Comparison of ENCODE assay signal across 19 mouse cellular contexts in genomic region chr3:152116140-152116539, GRCm38 (mm10). TPM values are rescaled to one million over a fixed set of nuclear protein-coding genes. Genes with fewer than 3 reads are reported as not detected.
"Had no signal": no experiment of that assay in that cellular context is flagged by ENCODE, and none has a peak within 500 bp of the region (broad histone marks: within the 10 kb centered on the region; RNA-seq: fewer than 3 reads in every experiment).

No protein-coding gene starts in this region.

- H3K27me3 ChIP-seq: lung, embryonic 15.5 days; midbrain, embryonic 12.5 days; neural tube, embryonic 13.5 days; neural tube, embryonic 15.5 days; stomach, embryonic 15.5 days had no signal

- ATAC-seq: liver, embryonic 12.5 days; midbrain, embryonic 16.5 days had no signal

- H3K36me3 ChIP-seq: liver, embryonic 12.5 days; lung, embryonic 15.5 days; midbrain, embryonic 10.5 days; midbrain, embryonic 12.5 days; neural tube, embryonic 13.5 days; neural tube, embryonic 15.5 days; stomach, embryonic 15.5 days had no signal

- H3K4me2 ChIP-seq: lung, embryonic 15.5 days; midbrain, embryonic 12.5 days; neural tube, embryonic 13.5 days; neural tube, embryonic 15.5 days; stomach, embryonic 15.5 days had no signal

- H3K9me3 ChIP-seq: liver, embryonic 12.5 days; lung, embryonic 15.5 days; midbrain, embryonic 10.5 days; midbrain, embryonic 12.5 days; neural tube, embryonic 13.5 days; neural tube, embryonic 15.5 days; stomach, embryonic 15.5 days had no signal

- H3K4me1 ChIP-seq: neural tube, embryonic 15.5 days had no signal

- DNase-seq: lung, postnatal 14 days; midbrain, embryonic 14.5 days; retina, postnatal 1 day; right cerebral cortex, adult 18-20 months; right cerebral cortex, postnatal 25 days; right cerebral cortex, postnatal 4 days; thymus, adult 18-20 months; thymus, postnatal 14 days; thymus, postnatal 36 days had no signal

- H3K4me3 ChIP-seq: liver, embryonic 12.5 days; lung, embryonic 15.5 days; midbrain, embryonic 10.5 days; midbrain, embryonic 12.5 days; myocyte; neural tube, embryonic 13.5 days; neural tube, embryonic 15.5 days; stomach, embryonic 15.5 days had no signal

- H3K9ac ChIP-seq: liver, embryonic 12.5 days; lung, embryonic 15.5 days; midbrain, embryonic 12.5 days; neural tube, embryonic 13.5 days; neural tube, embryonic 15.5 days; stomach, embryonic 15.5 days had no signal

- H3K27ac ChIP-seq: lung, embryonic 15.5 days; midbrain, embryonic 10.5 days; midbrain, embryonic 12.5 days; neural tube, embryonic 13.5 days; neural tube, embryonic 15.5 days; stomach, embryonic 15.5 days had no signal

RNA-seq across cellular contexts. Expression of gene Gipc2, which starts 49.9 kb away (rescaled TPM):
- total RNA-seq: megakaryocyte-erythroid progenitor cell, adult 5-6 weeks had no signal
